Mouse (Mus musculus) mouse trophoblast stem cell (cell line): ENCODE results near the gene Guca2a.
"Not testable (repeated sequence)": the region's sequence is repeated elsewhere in the genome, so short reads cannot be mapped to it uniquely, and the experiment has no call there.

Experiments
- in situ Hi-C, 2 experiments: fragments of 300-500 bp; cut with MseI, MboI; formaldehyde crosslinking; loops; 2 replicates in 1 of 2; 3 replicates in 1 of 2; pipeline ENCODE4 v1.15.1; 2025

The Guca2a gene

GRCm38 (mm10) chr4:119637176-119637845, at the start of gene Guca2a:
Gene Guca2a, plus strand, starts transcription at chr4:119637704.
- in situ Hi-C loops: no loop called here

DNA sequence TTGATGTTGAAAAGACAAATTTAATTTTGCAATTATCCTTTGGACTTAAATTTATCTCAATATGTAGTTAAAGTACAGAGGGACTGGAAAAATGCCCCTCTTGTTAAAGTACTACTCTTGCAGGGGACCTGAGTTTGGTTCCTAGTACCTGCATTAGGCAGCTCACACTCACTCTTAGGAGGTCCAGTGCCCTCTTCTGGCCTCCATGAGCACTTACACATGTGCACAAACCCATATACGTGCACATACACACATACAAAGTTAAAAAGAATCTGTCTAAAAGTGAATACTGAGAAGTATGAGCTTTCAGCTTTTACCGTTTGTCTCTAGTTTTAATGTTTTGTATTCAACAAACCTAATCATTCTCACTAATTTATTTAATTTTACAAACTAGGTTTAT, 49.5 kb upstream of the Guca2a start:
- in situ Hi-C loops: no loop called here

DNA sequence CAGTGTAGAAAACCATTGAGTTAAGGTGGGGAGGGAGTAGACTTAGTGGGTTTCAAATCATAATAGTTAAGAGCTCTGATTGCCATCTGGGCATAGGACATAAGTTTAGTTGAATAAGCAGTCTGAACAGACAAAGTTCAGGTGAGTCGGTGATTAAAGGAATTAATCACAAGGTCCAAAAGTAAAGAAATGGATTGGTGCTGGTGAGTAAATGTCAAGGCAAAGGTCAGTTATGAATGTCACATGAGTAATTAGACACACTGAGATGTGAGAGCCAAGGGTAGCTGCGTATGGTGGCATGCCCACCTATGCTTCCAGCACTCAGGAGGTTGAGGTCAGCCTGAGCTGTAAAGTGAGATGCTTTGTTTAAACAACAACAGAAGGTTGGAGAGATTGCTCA, 48.1 kb upstream of the Guca2a start:
- in situ Hi-C loops: no loop called here

DNA sequence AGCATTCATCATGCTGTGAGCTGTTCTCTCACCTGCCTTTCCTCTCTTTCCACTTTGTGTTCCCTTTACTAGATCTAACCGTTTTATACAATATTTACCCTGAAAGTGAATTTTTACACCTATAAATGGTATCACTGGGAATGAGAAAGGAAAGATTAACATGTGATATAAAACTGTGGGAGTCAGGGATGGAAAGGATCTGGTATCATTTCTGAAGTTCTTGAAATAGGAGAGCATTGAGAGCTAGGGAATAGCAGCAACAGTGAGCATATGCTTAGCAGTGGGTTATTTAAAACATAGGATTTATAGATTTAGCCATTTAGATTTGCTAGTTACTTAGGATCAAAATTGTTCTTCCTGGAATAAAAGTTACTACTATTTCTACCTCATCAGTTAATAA, 47.5 kb upstream of the Guca2a start:
- in situ Hi-C loops: no loop called here

GRCm38 (mm10) chr4:119592479-119592878, 45.0 kb upstream of the Guca2a start:
- in situ Hi-C loops: no loop called here

DNA sequence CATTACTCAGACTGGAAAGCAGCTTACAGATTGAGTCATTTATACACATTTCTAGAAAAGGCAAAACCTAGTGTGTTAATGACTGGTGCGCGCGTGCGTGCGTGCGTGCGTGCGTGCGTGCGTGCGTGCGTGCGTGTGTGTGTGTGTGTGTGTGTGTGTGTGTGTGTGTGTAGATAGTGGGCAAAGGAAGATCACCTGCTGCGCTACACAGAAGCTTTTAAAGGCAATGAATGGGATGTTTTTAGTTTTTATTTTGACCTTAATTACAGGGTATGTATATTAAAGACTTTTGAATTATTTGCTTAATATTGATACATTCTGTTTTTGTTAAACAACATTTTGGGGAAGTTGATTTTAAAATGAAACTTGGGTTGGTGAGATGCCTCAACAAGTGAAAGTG, 43.2 kb upstream of the Guca2a start:
- in situ Hi-C loops: no loop called here

- in situ Hi-C loops: no loop called here
These were observed 37.9 kb upstream of the Guca2a start for GRCm38 (mm10) chr4:119599605-119600004.

- in situ Hi-C loops: no loop called here
These were observed 28.0 kb upstream of the Guca2a start for GRCm38 (mm10) chr4:119609488-119609887.

GRCm38 (mm10) chr4:119614078-119614477, 23.4 kb upstream of the Guca2a start:
- in situ Hi-C loops: no loop called here

DNA sequence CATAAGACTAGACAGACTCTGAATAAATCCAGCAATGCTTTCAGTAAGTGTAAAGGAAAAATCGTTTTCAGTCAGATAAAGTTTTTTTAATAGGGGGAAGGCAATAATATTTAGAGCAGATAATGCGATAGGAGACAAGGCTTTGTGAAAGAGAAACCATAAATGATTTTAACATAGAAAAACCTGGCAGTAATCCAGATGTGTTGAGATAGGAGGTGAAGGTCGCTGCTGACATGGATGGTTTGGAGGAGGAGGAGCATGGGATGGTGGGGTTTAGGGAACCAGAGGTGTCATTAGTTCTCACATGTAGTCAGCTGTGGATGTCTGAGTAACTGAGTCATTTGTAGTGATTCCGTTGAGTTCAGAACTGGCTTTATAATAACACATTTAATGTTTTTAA, 22.8 kb upstream of the Guca2a start:
- in situ Hi-C loops: no loop called here

- in situ Hi-C loops: no loop called here
These were observed 11.3 kb upstream of the Guca2a start for GRCm38 (mm10) chr4:119626081-119626645.

DNA sequence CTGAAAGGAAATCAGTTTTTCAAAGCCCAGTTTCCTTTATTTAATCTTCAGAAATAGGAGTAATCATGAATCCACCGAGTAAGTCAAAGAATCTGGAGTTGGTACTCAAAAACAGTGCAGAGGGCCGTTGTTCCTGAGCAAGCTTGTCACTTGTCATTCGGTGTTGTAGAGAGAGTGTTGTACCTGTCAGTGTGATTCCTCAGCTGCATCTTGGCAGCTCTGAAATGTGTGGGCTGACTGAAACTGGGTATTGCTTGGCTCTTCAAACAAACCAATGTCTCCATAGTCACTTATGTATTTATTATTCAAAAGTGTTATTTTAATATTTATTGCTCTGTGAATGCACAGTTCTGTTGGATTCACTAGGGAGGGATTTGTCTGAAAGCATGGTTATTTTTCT, 10.6 kb upstream of the Guca2a start:
- in situ Hi-C loops: no loop called here

DNA sequence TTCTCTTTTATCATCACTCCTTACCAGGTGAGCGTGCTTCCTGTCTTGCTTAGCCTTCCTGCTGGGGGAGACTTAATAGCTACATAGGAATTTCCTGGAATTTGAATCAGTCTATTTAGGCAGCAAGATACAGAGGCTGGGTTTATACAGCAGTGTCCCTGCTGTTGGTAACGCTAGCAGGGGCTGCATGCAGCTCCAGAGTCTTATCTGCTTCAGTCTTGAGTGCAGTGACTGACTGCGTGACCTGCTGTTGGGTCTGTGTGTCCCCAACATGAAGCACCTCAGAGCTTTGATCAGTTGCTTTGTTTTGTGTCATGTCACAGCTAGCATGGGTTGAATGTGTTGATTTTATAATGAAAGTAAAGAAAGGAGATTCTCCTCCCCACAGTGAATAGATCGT, 10.2 kb upstream of the Guca2a start:
- in situ Hi-C loops: no loop called here

DNA sequence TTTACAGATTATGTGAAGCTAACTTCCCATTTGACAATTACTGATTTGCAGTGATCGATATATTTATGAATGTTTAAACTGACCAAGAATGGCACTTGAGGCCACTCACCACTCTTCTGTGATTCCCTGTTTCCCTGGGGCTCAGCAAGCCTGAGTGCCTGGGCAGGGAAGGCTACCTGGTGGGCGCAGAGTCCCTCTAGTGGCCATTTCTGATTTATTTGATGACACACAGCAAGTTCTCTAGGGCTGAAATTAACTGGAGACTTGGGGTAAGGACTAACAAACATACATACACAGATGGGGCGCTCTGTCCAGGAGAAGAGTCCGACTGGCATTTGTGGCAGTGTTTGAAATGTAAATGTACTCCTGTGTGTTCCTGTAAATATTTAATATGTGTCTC, 9.1 kb upstream of the Guca2a start:
- in situ Hi-C loops: not testable (repeated sequence)

- in situ Hi-C loops: loop anchor here in 1 of 2 experiments (5.0 kb wide), 1 partner anchor 41 kb away; no protein-coding TSS in a partner anchor
These were observed 6.2 kb upstream of the Guca2a start for GRCm38 (mm10) chr4:119631115-119631919.

GRCm38 (mm10) chr4:119632721-119633120, 4.8 kb upstream of the Guca2a start:
- in situ Hi-C loops: loop anchor here in 1 of 2 experiments (5.0 kb wide), 1 partner anchor 40 kb away; no protein-coding TSS in a partner anchor

DNA sequence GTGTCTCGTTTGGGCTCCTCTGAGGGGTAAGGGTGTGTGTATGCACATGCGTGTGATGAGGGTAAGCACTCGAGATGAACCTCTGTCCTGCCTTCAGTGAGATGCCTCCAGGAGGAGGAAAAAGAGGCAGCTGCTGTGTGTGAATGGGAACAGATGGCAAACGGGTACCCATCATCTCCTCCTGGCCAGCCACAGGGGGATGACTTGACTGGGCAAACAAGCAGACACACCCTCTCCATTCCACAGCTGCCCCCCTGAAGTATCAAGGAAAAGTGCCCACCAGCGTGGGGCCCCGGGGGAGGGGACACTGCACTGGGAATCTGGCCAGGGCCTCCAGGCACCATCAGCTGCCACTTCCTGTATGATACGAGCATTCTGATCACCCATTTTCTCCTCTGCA, 4.2 kb upstream of the Guca2a start:
- in situ Hi-C loops: loop anchor here in 1 of 2 experiments (5.0 kb wide), 1 partner anchor 39 kb away; no protein-coding TSS in a partner anchor

- in situ Hi-C loops: loop anchor here in 1 of 2 experiments (5.0 kb wide), 1 partner anchor 38 kb away; no protein-coding TSS in a partner anchor
These were observed 3.6 kb upstream of the Guca2a start for GRCm38 (mm10) chr4:119633948-119634347.

DNA sequence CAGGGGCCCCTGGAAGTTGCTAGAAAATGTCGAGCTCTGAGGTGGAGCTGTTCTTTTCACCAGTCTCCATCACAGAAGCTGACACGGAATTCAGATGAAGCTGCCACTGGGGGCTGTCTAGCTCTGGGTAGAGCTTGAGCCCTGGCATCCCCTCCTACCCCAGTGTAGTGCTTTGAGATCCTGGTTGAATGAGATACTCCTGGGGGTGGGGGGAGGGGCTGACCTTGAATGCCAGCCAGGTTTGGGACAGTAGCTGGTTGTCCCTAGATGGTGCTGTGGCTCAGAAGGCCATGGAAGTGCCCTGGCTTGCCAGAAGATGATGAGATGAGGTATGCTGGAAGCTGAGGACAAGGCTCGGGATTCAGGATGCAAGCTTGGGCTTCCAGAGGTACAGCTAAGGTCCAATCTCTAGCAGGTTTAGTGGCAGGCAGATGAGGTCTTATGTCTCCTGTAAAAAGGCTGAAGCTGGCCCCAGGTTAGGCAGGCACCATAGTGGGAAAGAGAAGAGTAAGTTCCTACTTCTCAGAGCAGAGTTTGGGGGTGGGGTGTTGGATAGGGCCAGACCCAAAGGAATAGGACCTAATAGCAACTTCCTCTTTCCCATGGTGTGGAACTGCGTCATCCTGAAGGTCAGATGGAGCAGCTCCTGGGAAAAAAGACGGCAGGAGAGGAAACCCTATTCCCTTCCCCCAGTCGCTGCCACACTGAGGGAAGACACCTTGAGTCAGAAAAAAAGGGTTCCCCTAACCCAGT, 2.4 kb upstream of the Guca2a start:
- in situ Hi-C loops: loop anchor here in 1 of 2 experiments (5.0 kb wide), 1 partner anchor 37 kb away; no protein-coding TSS in a partner anchor

DNA sequence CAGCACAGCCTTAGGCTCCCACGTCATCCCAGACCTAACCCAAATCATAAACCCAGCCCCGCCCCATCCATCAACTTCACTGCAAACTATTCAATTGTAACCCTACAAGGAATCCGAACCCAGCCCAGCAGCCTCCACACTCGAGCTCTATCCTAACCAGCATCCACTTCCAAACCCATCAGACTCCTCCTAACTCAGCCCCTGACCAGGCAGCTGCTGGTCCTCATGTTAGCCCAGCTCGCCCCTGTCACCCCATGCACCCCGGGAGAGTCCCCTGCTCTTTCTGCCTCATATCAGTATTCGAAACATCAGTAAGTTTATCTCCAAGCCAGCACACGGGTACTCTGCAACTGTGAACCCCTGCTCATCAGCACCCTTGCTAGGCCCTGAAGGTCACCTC, 1.8 kb upstream of the Guca2a start:
- in situ Hi-C loops: no loop called here

- in situ Hi-C loops: no loop called here
These were observed 773 bp upstream of the Guca2a start for GRCm38 (mm10) chr4:119636731-119637130.

DNA sequence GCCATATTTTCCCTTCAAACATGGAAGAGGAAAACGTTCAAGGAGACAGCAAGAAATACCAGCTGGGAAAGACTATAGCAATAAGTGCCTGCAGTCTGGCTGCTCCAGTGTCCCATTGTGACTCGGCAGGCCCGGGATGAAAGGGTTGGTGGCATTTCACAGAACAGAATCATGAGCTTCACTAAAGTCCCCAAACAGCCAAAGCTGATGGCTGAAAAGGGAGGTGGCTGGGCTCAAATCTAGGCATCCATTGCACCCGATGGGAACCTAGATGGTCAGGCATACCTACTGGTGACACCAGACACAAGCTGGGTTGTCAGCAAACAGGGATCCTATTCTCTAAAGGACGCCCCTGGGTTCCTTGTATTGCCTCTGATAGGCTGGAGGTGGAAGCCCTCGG, 442 bp downstream of the Guca2a start:
- in situ Hi-C loops: no loop called here
